ENCODE assay signal across 7 mouse cellular contexts in genomic region chr17:35419564-35419963, GRCm38 (mm10). TPM values are rescaled to one million over a fixed set of nuclear protein-coding genes. Genes with fewer than 3 reads are reported as not detected.
DNase-seq lines count a peak whose midpoint lies in the region; ATAC-seq lines count a peak whose summit lies in the region.
"Not testable (repeated sequence)": the region's sequence is repeated elsewhere in the genome, so short reads cannot be mapped to it uniquely, and the experiment has no call there.
"Had no signal": no experiment of that assay in that cellular context is flagged by ENCODE, and none has a peak within 500 bp of the region (broad histone marks: within the 10 kb centered on the region; RNA-seq: fewer than 3 reads in every experiment).

No protein-coding gene starts in this region.

- DNase-seq in heart, embryonic 10.5 days (ENCODE audit: low spot score) = peak; percentile 46
- DNase-seq in induced T-regulatory cell, adult 2 months (ENCODE audit: low read depth) = peak; percentile 37

- H3K9ac ChIP-seq in embryonic facial prominence, embryonic 13.5 days; limb, embryonic 12.5 days (replicated peaks); lung, embryonic 15.5 days; stomach, embryonic 15.5 days: not testable (repeated sequence)

- H3K4me3 ChIP-seq in embryonic facial prominence, embryonic 13.5 days; heart, embryonic 10.5 days; limb, embryonic 12.5 days (replicated peaks); lung, embryonic 15.5 days; stomach, embryonic 15.5 days (replicated peaks): not testable (repeated sequence)

- not testable (repeated sequence) for H3K36me3 ChIP-seq in embryonic facial prominence, embryonic 13.5 days; heart, embryonic 10.5 days; limb, embryonic 12.5 days; lung, embryonic 15.5 days; stomach, embryonic 15.5 days

- ATAC-seq in embryonic facial prominence, embryonic 13.5 days (ENCODE audit: insufficient number of reproducible peaks, insufficient read depth, low FRiP score, low TSS enrichment, low read depth) = 0 out of 2 replicates have a peak, but pooled peaks have one; percentile 20
- ATAC-seq in limb, embryonic 12.5 days (ENCODE audit: insufficient number of reproducible peaks, insufficient read depth, low FRiP score, low TSS enrichment, low read depth) = 0 out of 2 replicates have a peak, but pooled peaks have one; percentile 13
- peak; percentile 52; the same call in 1 of the 2 replicates for ATAC-seq in lung, embryonic 15.5 days (ENCODE audit: borderline replicate concordance, extremely low read depth, low FRiP score, low TSS enrichment)
- ATAC-seq in stomach, embryonic 15.5 days (ENCODE audit: insufficient read depth, low FRiP score, low read depth) = 0 out of 2 replicates have a peak, but pooled peaks have one; percentile 30

- H3K4me2 ChIP-seq in embryonic facial prominence, embryonic 13.5 days; limb, embryonic 12.5 days; lung, embryonic 15.5 days; stomach, embryonic 15.5 days: not testable (repeated sequence)

- H3K27ac ChIP-seq in embryonic facial prominence, embryonic 13.5 days; heart, embryonic 10.5 days; limb, embryonic 12.5 days; lung, embryonic 15.5 days; stomach, embryonic 15.5 days: not testable (repeated sequence)

- not testable (repeated sequence) for H3K4me1 ChIP-seq in embryonic facial prominence, embryonic 13.5 days; heart, embryonic 10.5 days; limb, embryonic 12.5 days (replicated peaks); lung, embryonic 15.5 days; stomach, embryonic 15.5 days

- peaks cover 30% of the 10 kb centered on the region for H3K27me3 ChIP-seq in embryonic facial prominence, embryonic 13.5 days
- H3K27me3 ChIP-seq in heart, embryonic 10.5 days (ENCODE audit: insufficient read depth, poor library complexity, severe bottlenecking) = peaks cover 35% of the 10 kb centered on the region
- peaks cover 14% of the 10 kb centered on the region for H3K27me3 ChIP-seq in limb, embryonic 12.5 days
- H3K27me3 ChIP-seq in lung, embryonic 15.5 days = peaks cover 18% of the 10 kb centered on the region
- not testable (repeated sequence) for H3K27me3 ChIP-seq in stomach, embryonic 15.5 days (replicated peaks)

- H3K9me3 ChIP-seq in embryonic facial prominence, embryonic 13.5 days; heart, embryonic 10.5 days; limb, embryonic 12.5 days; lung, embryonic 15.5 days; stomach, embryonic 15.5 days: not testable (repeated sequence)

- WGBS in embryonic facial prominence, embryonic 13.5 days = 58% methylated on average over 4 of the region's 4 CpGs
- WGBS in heart, embryonic 10.5 days = 65% methylated on average over 4 of the region's 4 CpGs
- WGBS in limb, embryonic 12.5 days = 67% methylated on average over 4 of the region's 4 CpGs
- WGBS in lung, embryonic 15.5 days = 52% methylated on average over 4 of the region's 4 CpGs
- 54% methylated on average over 4 of the region's 4 CpGs for WGBS in stomach, embryonic 15.5 days

RNA-seq across cellular contexts. Expression of gene H2-Q6, which starts 5.1 kb away (rescaled TPM):
- 0.28 and 0.55 TPM in 2 replicates for polyA plus RNA-seq in embryonic facial prominence, embryonic 13.5 days (2015; fragmentation: Nextera tagmentation; extraction: Ambion mirVana)
- polyA plus RNA-seq in heart, embryonic 10.5 days (2016; fragmentation: Nextera tagmentation; extraction: Ambion mirVana) = 0.17 and 4.9 TPM in 2 replicates
- polyA plus RNA-seq in limb, embryonic 12.5 days (2016; fragmentation: Nextera tagmentation; extraction: Ambion mirVana) = 2.0 TPM in 2 replicates
- polyA plus RNA-seq in lung, embryonic 15.5 days (2015; fragmentation: Nextera tagmentation; extraction: Ambion mirVana) = 0.76 and 1.1 TPM in 2 replicates
- polyA plus RNA-seq in stomach, embryonic 15.5 days (2015; fragmentation: Nextera tagmentation; extraction: Ambion mirVana) = 1.3 and 1.7 TPM in 2 replicates

RNA-seq across cellular contexts. Expression of gene H2-Q7, which starts 19.4 kb away (rescaled TPM):
- polyA plus RNA-seq in embryonic facial prominence, embryonic 13.5 days (2015; fragmentation: Nextera tagmentation; extraction: Ambion mirVana) = 1.6 and 3.3 TPM in 2 replicates
- polyA plus RNA-seq in heart, embryonic 10.5 days (2016; fragmentation: Nextera tagmentation; extraction: Ambion mirVana) = 2.2 and 12.2 TPM in 2 replicates
- polyA plus RNA-seq in limb, embryonic 12.5 days (2016; fragmentation: Nextera tagmentation; extraction: Ambion mirVana) = 17.3 and 19.3 TPM in 2 replicates
- polyA plus RNA-seq in lung, embryonic 15.5 days (2015; fragmentation: Nextera tagmentation; extraction: Ambion mirVana) = 6.9 and 8.3 TPM in 2 replicates
- 4.8 and 5.6 TPM in 2 replicates for polyA plus RNA-seq in stomach, embryonic 15.5 days (2015; fragmentation: Nextera tagmentation; extraction: Ambion mirVana)

RNA-seq across cellular contexts. Expression of gene H2-Q4, which starts 40.1 kb away (rescaled TPM):
- polyA plus RNA-seq in embryonic facial prominence, embryonic 13.5 days (2015; fragmentation: Nextera tagmentation; extraction: Ambion mirVana) = 1.6 and 2.1 TPM in 2 replicates
- polyA plus RNA-seq in heart, embryonic 10.5 days (2016; fragmentation: Nextera tagmentation; extraction: Ambion mirVana) = 1.8 and 2.1 TPM in 2 replicates
- 5.0 and 6.0 TPM in 2 replicates for polyA plus RNA-seq in limb, embryonic 12.5 days (2016; fragmentation: Nextera tagmentation; extraction: Ambion mirVana)
- polyA plus RNA-seq in lung, embryonic 15.5 days (2015; fragmentation: Nextera tagmentation; extraction: Ambion mirVana) = 6.3 and 7.6 TPM in 2 replicates
- polyA plus RNA-seq in stomach, embryonic 15.5 days (2015; fragmentation: Nextera tagmentation; extraction: Ambion mirVana) = 4.8 and 4.9 TPM in 2 replicates

RNA-seq across cellular contexts. Expression of gene H2-Q10, which starts 50.3 kb away (rescaled TPM):
- 0.14 and 5.4 TPM in 2 replicates for polyA plus RNA-seq in embryonic facial prominence, embryonic 13.5 days (2015; fragmentation: Nextera tagmentation; extraction: Ambion mirVana)
- polyA plus RNA-seq in heart, embryonic 10.5 days (2016; fragmentation: Nextera tagmentation; extraction: Ambion mirVana) = 0.25 and 4.7 TPM in 2 replicates
- polyA plus RNA-seq in limb, embryonic 12.5 days (2016; fragmentation: Nextera tagmentation; extraction: Ambion mirVana) = 0.41 and 0.42 TPM in 2 replicates
- polyA plus RNA-seq in lung, embryonic 15.5 days (2015; fragmentation: Nextera tagmentation; extraction: Ambion mirVana) = 0.64 and 1.7 TPM in 2 replicates
- 16.3 and 29.3 TPM in 2 replicates for polyA plus RNA-seq in stomach, embryonic 15.5 days (2015; fragmentation: Nextera tagmentation; extraction: Ambion mirVana)
- polyA plus RNA-seq: forebrain, embryonic 13.5 days had no signal
